Mouse (Mus musculus): Measurements from ENCODE around the gene Dnm1. TPM values are rescaled to one million over a fixed set of nuclear protein-coding genes. Genes with fewer than 3 reads are reported as not detected.
"Not testable (repeated sequence)": the region's sequence is repeated elsewhere in the genome, so short reads cannot be mapped to it uniquely, and the experiment has no call there.

The Dnm1 gene
- polyA plus RNA-seq, 1 experiment from 2014 or later = 38.4 TPM

DNA sequence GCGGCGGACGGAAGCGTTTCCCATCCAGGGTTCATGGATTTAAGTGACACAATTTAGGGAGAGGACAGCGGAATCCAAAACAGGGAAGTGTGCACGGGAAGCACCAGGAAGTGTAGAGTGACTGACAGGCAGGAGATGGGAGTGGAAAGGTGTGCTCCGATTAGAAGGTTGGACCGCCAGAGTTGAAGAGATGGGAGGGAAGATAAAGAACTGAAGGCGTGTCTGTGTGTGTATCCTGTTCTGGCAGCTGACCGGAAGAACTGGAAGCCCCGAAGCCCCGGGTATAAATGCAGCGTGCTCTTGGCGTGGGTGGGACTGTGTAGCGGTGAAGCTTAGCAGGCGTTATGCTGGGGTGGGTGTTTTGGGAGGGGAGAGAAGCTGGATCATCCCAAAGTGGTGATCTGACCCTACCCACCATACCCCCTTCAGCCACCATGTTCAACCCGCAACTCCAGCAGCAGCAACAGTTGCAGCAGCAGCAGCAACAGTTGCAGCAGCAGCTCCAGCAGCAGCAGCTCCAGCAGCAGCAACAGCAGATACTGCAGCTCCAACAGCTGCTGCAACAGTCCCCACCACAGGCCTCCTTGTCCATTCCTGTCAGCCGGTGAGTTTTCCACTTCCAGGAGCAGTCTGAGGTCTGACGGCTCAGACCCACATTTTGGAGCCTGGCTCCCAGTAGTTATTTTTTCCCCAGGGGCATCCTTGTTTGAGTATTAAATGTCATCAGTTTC lies 10.4 kb upstream of the Dnm1 start:
- peak; percentile 32 for ATAC-seq

DNA sequence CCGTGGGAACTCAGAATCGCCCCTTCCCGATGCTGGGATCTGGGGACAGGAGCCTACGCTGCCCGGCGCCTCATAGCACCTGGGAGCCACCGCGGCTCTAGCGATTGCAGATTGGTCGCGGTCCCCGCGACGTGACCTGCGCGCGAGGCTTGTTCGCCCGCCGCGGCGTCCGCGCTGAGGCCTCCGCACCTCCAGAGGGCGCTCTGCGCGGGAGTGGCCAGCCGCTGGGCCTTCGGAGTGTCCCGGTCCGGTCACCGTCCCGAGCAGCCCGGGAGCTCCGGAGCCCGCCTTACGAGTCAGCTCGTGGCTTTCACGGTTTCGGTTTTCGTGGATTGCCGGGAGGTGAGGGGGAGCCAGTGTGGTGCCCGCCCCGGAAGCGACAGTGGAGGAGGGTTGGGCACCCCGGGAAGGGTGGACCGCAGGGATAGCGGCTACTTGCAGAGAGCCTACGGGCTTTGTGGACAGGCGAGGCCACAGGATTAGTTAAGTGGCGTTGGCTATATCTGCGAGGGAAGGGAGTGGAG lies 9.7 kb upstream of the Dnm1 start:
- H3K27me3 ChIP-seq (replicated peaks; ENCODE audit: control insufficient read depth, insufficient read depth, low read length) = peaks cover 10% of the 10 kb centered on the region
- peak overlapping the region; percentile 95 for H3K9ac ChIP-seq (replicated peaks; ENCODE audit: low read depth, low read length)
- H3K27ac ChIP-seq (ENCODE audit: low read length) = peak overlapping the region; percentile 79
- WGBS = under 1% methylated on average over 53 of the region's 53 CpGs
- H3K4me3 ChIP-seq (replicated peaks; ENCODE audit: low read length) = peak overlapping the region; percentile 96
- no peaks in the 10 kb centered on the region for H3K9me3 ChIP-seq (ENCODE audit: control insufficient read depth, low read length)
- H3K36me3 ChIP-seq (ENCODE audit: control insufficient read depth, insufficient read depth) = peaks cover 9% of the 10 kb centered on the region
- peak; percentile 76 for ATAC-seq
- peak overlapping the region; percentile 86 for H3K4me2 ChIP-seq (ENCODE audit: low read length)
- peaks cover 23% of the 10 kb centered on the region for H3K4me1 ChIP-seq (replicated peaks; ENCODE audit: control insufficient read depth, insufficient read depth, low read length)

More for the DNA sequence above, 10.4 kb upstream of the Dnm1 start:
- Histone ChIP-seq H3K27me3 (replicated peaks; ENCODE audit: control insufficient read depth, insufficient read depth, low read length) (peaks cover 10% of the 10 kb centered on the region), H3K9ac (replicated peaks; ENCODE audit: low read depth, low read length) (peak overlapping the region; percentile 95), H3K4me1 (replicated peaks; ENCODE audit: control insufficient read depth, insufficient read depth, low read length) (peaks cover 23% of the 10 kb centered on the region), H3K4me3 (replicated peaks; ENCODE audit: low read length) (peak overlapping the region; percentile 96), H3K9me3 (ENCODE audit: control insufficient read depth, low read length) (no peaks in the 10 kb centered on the region), H3K36me3 (ENCODE audit: control insufficient read depth, insufficient read depth) (peaks cover 14% of the 10 kb centered on the region), H3K4me2 (ENCODE audit: low read length) (peak overlapping the region; percentile 86), H3K27ac (ENCODE audit: low read length) (peak overlapping the region; percentile 79)
- 8% methylated on average over 19 of the region's 19 CpGs for WGBS

DNA sequence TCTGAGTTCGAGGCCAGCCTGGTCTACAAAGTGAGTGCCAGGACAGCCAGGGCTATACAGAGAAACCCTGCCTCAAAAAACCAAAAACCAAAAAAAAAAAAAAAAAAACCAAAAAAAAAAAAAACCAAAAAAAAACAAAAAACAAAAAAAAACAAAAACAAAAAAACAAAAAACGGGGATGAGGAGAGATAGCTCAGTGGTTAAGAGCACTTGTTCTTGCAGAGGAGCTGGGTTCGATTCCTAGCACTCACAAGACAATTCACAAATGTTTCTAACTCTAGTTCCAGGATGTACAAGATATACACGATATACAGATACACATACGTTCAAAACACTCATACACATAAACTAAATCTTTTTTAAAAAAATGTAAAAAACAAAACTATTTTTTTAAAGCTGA lies 9.1 kb upstream of the Dnm1 start:
- WGBS = 40% methylated on average over 5 of the region's 5 CpGs

DNA sequence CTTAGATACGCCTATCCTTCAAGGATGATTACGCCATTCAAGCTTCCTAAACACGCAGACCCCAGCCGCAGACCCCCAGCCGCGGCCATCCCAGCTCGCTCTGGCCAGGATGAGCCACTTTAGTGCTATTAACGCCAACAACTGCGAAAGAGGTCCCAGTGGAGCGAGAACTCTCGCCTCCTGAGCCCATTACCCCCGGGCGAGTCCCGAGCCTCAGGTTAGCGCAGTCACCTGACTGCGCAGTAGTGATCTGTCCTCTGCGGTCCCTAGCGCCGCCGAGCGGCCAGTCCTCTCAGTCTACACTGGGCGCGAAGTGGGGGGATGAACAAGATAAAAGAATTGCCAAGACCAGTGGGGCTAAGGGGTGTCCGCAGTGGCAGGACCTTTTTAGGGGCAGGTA lies 8.3 kb upstream of the Dnm1 start:
- no peaks in the 10 kb centered on the region for H3K9me3 ChIP-seq (ENCODE audit: control insufficient read depth, low read length)
- H3K4me1 ChIP-seq (replicated peaks; ENCODE audit: control insufficient read depth, insufficient read depth, low read length) = peaks cover 23% of the 10 kb centered on the region
- no peak overlapping the region for H3K27ac ChIP-seq (ENCODE audit: low read length)
- H3K27me3 ChIP-seq (replicated peaks; ENCODE audit: control insufficient read depth, insufficient read depth, low read length) = peaks cover 10% of the 10 kb centered on the region
- no peaks in the 10 kb centered on the region for H3K36me3 ChIP-seq (ENCODE audit: control insufficient read depth, insufficient read depth)
- ATAC-seq = peak; percentile 39
- peak overlapping the region; percentile 56 for H3K4me2 ChIP-seq (ENCODE audit: low read length)
- under 1% methylated on average over 24 of the region's 24 CpGs for WGBS
- H3K4me3 ChIP-seq (replicated peaks; ENCODE audit: low read length) = peak overlapping the region; percentile 33
- 0 out of 2 replicates have a peak overlapping the region, but pooled peaks have one; percentile 7 for H3K9ac ChIP-seq (replicated peaks; ENCODE audit: low read depth, low read length)

More for the DNA sequence above, 9.1 kb upstream of the Dnm1 start:
- not testable (repeated sequence) for H3K36me3 ChIP-seq (ENCODE audit: control insufficient read depth, insufficient read depth); H3K9ac ChIP-seq (replicated peaks; ENCODE audit: low read depth, low read length); H3K27ac ChIP-seq (ENCODE audit: low read length); ATAC-seq; H3K9me3 ChIP-seq (ENCODE audit: control insufficient read depth, low read length)
- Histone ChIP-seq H3K4me1 (replicated peaks; ENCODE audit: control insufficient read depth, insufficient read depth, low read length) (peaks cover 23% of the 10 kb centered on the region), H3K27me3 (replicated peaks; ENCODE audit: control insufficient read depth, insufficient read depth, low read length) (peaks cover 10% of the 10 kb centered on the region), H3K4me2 (ENCODE audit: low read length) (peak overlapping the region; percentile 86), H3K4me3 (replicated peaks; ENCODE audit: low read length) (peak overlapping the region; percentile 96)

DNA sequence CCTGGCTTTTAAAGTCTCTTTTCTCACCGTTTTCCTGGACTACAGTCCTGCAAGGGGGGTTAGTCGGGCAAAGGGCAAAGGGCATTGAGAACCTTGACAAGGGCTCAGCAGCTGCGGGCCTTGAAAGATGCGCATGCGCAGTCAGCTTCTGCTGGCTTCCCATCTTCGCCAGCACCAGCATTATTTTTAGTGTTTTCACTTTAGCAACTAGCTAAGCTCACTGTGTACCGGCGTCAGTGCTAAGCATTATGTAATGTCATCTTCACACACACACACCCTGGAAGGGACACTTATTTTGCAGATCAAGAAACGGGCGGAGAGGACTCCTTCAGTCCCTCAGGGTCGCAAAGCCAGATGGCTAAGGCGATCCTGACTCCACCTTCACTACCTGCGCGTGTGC lies 7.6 kb upstream of the Dnm1 start:
- no peaks in the 10 kb centered on the region for H3K9me3 ChIP-seq (ENCODE audit: control insufficient read depth, low read length)
- H3K36me3 ChIP-seq (ENCODE audit: control insufficient read depth, insufficient read depth) = no peaks in the 10 kb centered on the region
- H3K27me3 ChIP-seq (replicated peaks; ENCODE audit: control insufficient read depth, insufficient read depth, low read length) = peaks cover 10% of the 10 kb centered on the region
- peak overlapping the region; percentile 56 for H3K4me2 ChIP-seq (ENCODE audit: low read length)
- H3K4me1 ChIP-seq (replicated peaks; ENCODE audit: control insufficient read depth, insufficient read depth, low read length) = peaks cover 23% of the 10 kb centered on the region
- H3K4me3 ChIP-seq (replicated peaks; ENCODE audit: low read length) = peak overlapping the region; percentile 33
- H3K27ac ChIP-seq (ENCODE audit: low read length) = no peak overlapping the region
- WGBS = 4% methylated on average over 14 of the region's 14 CpGs
- peak overlapping the region; percentile 33 for H3K9ac ChIP-seq (replicated peaks; ENCODE audit: low read depth, low read length)
- no peak for ATAC-seq

DNA sequence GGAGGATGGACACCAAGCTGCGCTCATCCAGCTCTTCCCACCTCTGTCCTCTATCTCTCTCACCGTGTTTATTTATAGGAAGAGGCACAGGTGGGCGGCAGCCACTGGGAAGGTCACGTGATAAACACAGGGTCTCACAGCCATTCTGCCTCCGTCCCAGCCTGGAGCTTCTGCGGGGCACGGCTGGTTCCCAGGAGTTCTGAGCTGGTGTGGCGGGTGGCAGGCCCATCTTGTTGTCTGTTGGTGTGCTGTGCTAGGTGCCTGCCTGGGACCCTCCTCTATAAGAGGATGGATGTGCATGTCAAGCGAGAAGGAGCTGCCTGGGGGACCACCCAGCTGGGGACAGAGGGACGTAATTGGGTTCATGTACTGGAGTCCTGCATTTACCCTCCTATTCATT lies 5.2 kb upstream of the Dnm1 start:
- no peak overlapping the region for H3K27ac ChIP-seq (ENCODE audit: low read length)
- no peaks in the 10 kb centered on the region for H3K36me3 ChIP-seq (ENCODE audit: control insufficient read depth, insufficient read depth)
- peaks cover 16% of the 10 kb centered on the region for H3K4me1 ChIP-seq (replicated peaks; ENCODE audit: control insufficient read depth, insufficient read depth, low read length)
- peaks cover 10% of the 10 kb centered on the region for H3K27me3 ChIP-seq (replicated peaks; ENCODE audit: control insufficient read depth, insufficient read depth, low read length)
- no peak overlapping the region for H3K4me3 ChIP-seq (replicated peaks; ENCODE audit: low read length)
- no peak overlapping the region for H3K4me2 ChIP-seq (ENCODE audit: low read length)
- no peak overlapping the region for H3K9ac ChIP-seq (replicated peaks; ENCODE audit: low read depth, low read length)
- no peak for ATAC-seq
- 68% methylated on average over 10 of the region's 10 CpGs for WGBS
- no peaks in the 10 kb centered on the region for H3K9me3 ChIP-seq (ENCODE audit: control insufficient read depth, low read length)

DNA sequence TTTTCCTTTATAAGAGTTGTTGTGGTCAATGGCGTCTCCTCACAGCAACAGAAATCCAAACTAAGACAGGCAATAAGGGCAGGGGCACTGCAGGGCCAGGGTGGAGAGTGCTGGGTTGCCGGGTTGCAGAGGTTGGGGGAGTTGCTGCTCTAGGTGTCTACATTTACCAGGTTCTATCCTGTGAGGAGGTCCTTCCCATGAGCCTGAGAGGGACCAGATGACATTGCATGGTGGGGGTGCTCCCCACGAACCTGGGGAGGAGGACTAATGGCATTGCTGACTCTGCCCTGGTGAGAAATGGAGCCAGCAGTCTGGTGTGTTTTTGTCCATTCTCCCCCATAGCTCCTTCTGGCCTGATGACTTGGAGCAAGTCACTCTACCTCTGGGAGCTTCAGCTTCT lies 4.6 kb upstream of the Dnm1 start:
- Histone ChIP-seq H3K9me3 (ENCODE audit: control insufficient read depth, low read length) (no peaks in the 10 kb centered on the region), H3K4me3 (replicated peaks; ENCODE audit: low read length) (no peak overlapping the region), H3K27me3 (replicated peaks; ENCODE audit: control insufficient read depth, insufficient read depth, low read length) (peaks cover 10% of the 10 kb centered on the region), H3K36me3 (ENCODE audit: control insufficient read depth, insufficient read depth) (no peaks in the 10 kb centered on the region), H3K4me2 (ENCODE audit: low read length) (no peak overlapping the region), H3K27ac (ENCODE audit: low read length) (no peak overlapping the region), H3K9ac (replicated peaks; ENCODE audit: low read depth, low read length) (no peak overlapping the region), H3K4me1 (replicated peaks; ENCODE audit: control insufficient read depth, insufficient read depth, low read length) (peaks cover 18% of the 10 kb centered on the region)
- 78% methylated on average over 3 of the region's 3 CpGs for WGBS
- no peak for ATAC-seq

DNA sequence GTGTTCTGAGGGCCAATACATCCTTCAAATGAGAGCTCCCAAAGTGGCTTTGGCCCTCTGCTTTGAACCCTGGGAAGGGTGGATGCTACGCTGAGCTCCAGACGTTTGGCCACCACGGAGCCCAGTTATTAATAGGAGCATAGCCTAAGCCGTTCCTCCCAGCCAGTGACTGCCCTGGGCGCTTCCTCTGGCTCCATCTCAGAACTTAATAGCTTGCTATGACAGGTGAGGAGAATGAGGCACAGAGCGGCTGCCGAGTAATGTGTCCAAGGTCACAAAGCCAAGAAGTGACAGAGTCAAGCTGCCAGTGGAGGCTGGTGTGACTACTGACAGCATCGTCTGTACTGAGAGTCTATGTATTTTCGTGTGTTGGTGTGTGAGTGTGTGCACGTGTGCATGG lies 3.1 kb upstream of the Dnm1 start:
- Histone ChIP-seq H3K4me3 (replicated peaks; ENCODE audit: low read length) (no peak overlapping the region), H3K4me1 (replicated peaks; ENCODE audit: control insufficient read depth, insufficient read depth, low read length) (peaks cover 20% of the 10 kb centered on the region), H3K27me3 (replicated peaks; ENCODE audit: control insufficient read depth, insufficient read depth, low read length) (peaks cover 3% of the 10 kb centered on the region; the same call in 1 of the 2 replicates), H3K27ac (ENCODE audit: low read length) (no peak overlapping the region), H3K4me2 (ENCODE audit: low read length) (no peak overlapping the region), H3K9me3 (ENCODE audit: control insufficient read depth, low read length) (no peaks in the 10 kb centered on the region), H3K9ac (replicated peaks; ENCODE audit: low read depth, low read length) (no peak overlapping the region), H3K36me3 (ENCODE audit: control insufficient read depth, insufficient read depth) (no peaks in the 10 kb centered on the region)
- ATAC-seq = no peak
- WGBS = 82% methylated on average over 10 of the region's 10 CpGs

DNA sequence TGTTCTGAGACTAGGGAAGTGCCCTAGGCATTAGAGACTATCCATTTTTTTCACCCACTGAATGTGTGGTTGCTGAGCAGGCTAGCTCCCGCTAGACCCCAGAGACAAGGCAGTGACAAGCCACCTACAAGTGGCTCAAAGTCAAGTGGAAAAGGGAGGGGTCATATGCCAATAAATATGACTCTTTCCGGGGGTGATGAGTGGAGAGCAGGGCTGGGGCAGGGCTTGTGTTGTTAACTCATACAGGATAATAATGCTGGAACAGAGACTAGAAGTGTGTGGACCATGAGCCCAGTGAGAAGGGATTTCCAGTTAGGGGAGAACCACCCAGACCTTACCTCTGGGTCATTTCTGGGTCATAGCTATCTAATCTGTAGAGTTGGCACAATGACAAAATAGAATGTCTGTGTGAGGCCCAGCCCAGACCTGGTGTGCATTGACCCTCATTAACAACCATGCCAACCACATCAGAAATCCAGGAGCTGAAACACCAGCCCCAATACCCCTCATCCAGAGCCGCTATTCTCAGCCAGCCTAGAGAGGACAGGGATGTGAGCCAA lies 1.3 kb upstream of the Dnm1 start:
- Histone ChIP-seq H3K36me3 (ENCODE audit: control insufficient read depth, insufficient read depth) (no peaks in the 10 kb centered on the region), H3K4me2 (ENCODE audit: low read length) (no peak overlapping the region), H3K4me3 (replicated peaks; ENCODE audit: low read length) (no peak overlapping the region), H3K27ac (ENCODE audit: low read length) (no peak overlapping the region), H3K4me1 (replicated peaks; ENCODE audit: control insufficient read depth, insufficient read depth, low read length) (peaks cover 18% of the 10 kb centered on the region), H3K9ac (replicated peaks; ENCODE audit: low read depth, low read length) (no peak overlapping the region), H3K9me3 (ENCODE audit: control insufficient read depth, low read length) (no peaks in the 10 kb centered on the region), H3K27me3 (replicated peaks; ENCODE audit: control insufficient read depth, insufficient read depth, low read length) (no peaks in the 10 kb centered on the region)
- WGBS = 90% methylated on average over 3 of the region's 3 CpGs
- ATAC-seq = no peak
